Mouse (Mus musculus): ENCODE measurements around the gene Rhbdl2. TPM values are rescaled to one million over a fixed set of nuclear protein-coding genes. Genes with fewer than 3 reads are reported as not detected.

Gene Rhbdl2
- not detected for total RNA-seq (2021)
- long read RNA-seq, experiment 1: 0 reads
- long read RNA-seq, experiment 2: 0 reads

DNA sequence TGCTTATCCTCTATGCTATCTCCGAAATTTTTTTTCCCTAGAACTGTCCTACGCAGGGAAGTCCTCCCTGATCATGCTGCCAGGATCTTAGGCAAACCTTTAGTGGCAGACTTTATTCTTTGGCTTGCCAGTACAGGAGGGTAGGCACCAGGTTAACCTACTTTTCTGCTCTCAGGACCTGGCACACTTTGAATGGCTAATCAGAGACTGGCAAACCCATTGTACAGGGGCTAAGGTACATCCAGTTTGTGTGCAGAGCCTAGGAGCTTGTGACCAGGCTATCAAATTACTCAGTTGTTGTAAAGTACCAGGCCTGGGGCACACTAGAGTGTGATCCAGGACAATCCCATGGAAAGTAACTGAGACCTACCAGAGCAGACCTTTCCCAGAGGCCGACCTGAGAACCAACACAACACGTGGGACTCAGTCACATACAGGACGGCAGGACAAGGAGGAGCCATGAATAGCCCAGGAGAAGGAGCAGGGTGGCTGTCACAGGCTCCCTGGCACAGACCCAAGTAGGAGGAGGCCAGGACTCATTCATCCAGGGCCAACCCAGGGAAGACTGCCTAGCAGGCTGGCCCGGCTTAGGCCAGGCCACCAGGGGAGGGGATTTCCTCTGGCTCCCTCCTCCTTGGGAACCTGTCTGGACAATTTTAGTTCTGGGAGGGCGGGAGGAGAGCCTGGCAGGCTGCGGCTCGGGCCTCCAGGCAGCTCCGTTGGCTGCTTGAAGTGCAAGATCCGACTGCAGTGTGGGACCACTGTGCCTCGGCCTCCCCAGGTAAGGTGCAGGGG, at the start of gene Rhbdl2:
Gene Rhbdl2 (plus strand): TSS at position 684 of the 795 bp plus-strand sequence.
- Histone ChIP-seq H3K4me3 (peak within 1 kb of the TSS; percentile 47), H3K27ac (peak within 1 kb of the TSS; percentile 8; the same call in 1 of the 2 replicates)
- no peak for TF ChIP-seq CTCF (IDR thresholded peaks at IDR 0.05)
- peak; percentile 77 for DNase-seq
- intact Hi-C loops (cut with DNase I): no loop called here

DNA sequence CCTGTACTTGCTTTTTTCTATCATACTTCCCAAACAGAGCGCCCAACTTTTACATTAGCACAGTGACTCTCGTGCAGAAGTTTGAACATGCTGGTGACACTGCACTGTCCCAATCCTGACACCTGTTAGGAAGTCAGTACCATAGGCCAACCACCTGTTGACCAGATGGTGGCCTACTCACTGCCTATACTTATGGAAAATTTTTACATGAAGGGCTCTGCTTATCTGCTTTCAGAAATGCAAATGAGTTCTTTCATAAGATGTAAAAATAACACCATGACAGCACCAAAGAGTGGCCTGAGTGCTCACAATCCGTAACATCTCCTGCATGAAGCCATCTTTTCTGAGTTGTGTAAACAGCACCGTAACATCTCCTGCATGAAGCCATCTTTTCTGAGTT, 49.0 kb upstream of the Rhbdl2 start:
- TF ChIP-seq CTCF (IDR thresholded peaks at IDR 0.05): no peak
- no peak overlapping the region for H3K4me3 ChIP-seq
- no peak for DNase-seq
- H3K27ac ChIP-seq: no peak overlapping the region
- intact Hi-C loops (cut with DNase I): no loop called here

DNA sequence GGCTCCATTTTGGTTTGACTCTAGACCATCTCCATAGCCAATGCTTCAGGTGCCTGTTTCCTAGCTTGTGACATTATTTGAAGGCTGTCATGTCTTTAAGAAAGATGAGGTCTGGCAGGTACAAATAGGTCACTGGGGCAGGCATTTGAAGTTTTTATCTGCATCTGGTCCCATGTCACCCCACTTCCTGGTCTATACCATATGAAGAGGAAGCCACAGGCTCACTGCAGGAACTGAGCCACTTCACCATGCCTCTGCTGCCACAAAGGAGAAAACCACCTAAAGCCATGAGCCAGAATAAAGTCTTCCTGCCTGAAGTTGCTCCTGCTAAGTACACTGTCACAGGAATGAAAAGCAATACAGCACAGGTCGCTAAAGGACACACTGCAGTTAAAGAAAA, 44.8 kb upstream of the Rhbdl2 start:
- TF ChIP-seq CTCF (IDR thresholded peaks at IDR 0.05): no peak
- intact Hi-C loops (cut with DNase I): no loop called here
- no peak for DNase-seq
- H3K27ac ChIP-seq: no peak overlapping the region
- no peak overlapping the region for H3K4me3 ChIP-seq

DNA sequence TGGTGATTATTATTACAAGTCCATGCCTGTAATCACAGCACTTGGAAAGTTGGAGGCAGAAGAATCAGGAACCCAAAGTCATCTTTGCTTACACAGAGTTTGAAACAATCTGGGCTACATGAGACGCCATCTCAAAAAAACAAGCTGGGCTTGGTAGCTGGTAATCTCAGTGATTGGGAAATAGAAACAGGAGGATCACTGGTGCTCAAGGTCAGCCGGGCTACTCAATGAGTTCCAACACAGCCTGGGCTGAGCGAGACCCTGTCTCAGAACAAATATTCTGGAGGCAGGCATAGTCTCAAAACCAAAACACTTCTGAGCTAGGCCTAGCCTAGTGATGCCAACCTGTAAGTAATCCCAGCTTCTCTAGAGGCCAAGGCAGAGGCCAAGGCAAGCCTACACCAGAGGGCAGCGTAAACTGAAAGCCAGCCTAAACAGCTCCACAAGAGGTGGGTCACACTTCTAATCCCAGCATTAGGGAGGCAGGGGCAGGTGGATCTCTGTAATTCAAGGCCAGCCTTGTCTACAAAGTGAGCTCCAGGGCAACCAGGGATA, 42.4 kb upstream of the Rhbdl2 start:
- Histone ChIP-seq H3K4me3 (no peak overlapping the region), H3K27ac (peak overlapping the region; percentile 68)
- intact Hi-C loops (cut with DNase I): no loop called here
- peak; percentile 26 for DNase-seq
- TF ChIP-seq CTCF (IDR thresholded peaks at IDR 0.05): no peak

DNA sequence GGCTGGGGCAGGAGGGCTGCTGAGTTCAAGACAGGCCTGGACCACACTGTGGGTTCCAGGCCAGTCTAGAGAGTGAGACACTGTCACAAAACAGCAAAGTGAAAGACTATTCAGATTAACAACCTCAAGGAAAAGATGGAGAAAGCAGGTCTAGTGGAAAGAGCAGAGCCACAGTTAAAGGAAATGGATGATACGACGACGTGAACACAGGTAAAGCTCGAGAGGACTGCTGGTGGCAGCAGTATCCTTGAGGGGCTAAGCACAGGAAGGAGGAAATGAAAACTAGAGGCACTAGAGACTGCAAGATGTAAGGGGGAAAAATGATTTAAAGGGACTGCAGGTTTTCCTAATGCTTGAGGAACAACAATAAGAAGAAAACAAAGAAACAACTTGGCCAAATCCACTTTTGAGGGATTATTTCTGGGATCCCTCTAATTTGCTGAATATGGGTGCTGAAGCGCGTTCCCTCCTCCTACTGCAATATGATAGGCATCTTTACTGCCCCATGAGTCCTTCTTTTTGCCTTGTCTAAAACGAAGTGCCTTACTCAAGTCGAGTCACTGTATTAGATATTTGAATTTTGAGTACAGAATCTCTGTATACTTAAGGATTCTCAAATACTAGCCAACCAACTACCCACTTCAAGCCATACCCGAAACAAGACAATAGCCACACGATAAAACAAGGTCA, 38.8 kb upstream of the Rhbdl2 start:
- peak overlapping the region; percentile 95 for H3K27ac ChIP-seq
- intact Hi-C loops (cut with DNase I): no loop called here

DNA sequence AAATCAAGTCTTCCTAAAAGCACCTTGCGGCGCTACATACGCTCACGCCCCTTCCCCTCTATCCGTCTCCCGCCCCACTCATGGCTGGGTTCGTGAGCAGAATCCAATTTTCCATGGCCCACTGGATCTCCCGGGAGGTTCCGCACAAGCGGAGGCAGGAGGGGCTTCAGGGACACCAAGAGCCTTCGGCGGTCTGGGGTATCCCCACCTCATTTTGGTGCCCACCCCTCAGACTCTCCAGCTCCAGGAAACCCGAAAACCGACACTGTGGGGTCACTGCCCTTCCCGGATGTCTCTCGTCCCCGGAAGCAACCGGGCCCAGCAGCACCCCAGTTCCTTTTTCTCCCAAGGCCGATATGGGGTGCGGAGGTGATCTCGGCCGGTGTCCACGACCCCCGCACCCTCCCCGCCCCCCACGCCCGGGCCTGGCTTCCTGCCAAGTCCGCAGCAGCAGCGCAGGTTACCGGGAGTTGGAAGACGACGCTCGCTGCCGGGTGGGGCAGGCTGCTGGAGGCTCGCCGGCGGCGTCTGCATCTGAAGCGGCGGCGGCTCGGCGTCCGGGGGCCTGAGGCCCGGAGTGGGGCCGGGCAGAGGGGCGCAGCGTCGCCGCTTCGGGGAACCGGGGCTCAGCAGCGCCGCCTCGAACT, 38.1 kb upstream of the Rhbdl2 start:
- peak overlapping the region; percentile 94 for H3K4me3 ChIP-seq
- DNase-seq: no peak
- peak overlapping the region; percentile 95 for H3K27ac ChIP-seq
- TF ChIP-seq CTCF (IDR thresholded peaks at IDR 0.05): no peak
- intact Hi-C loops (cut with DNase I): loop anchor here (2.0 to 5.0 kb wide), 2 partner anchors 32 to 149 kb away; partner anchors contain the start of gene Ndufs5

More for the DNA sequence above, 38.8 kb upstream of the Rhbdl2 start:
- no peak for TF ChIP-seq CTCF (IDR thresholded peaks at IDR 0.05)
- H3K4me3 ChIP-seq: peak overlapping the region; percentile 94
- no peak for DNase-seq

DNA sequence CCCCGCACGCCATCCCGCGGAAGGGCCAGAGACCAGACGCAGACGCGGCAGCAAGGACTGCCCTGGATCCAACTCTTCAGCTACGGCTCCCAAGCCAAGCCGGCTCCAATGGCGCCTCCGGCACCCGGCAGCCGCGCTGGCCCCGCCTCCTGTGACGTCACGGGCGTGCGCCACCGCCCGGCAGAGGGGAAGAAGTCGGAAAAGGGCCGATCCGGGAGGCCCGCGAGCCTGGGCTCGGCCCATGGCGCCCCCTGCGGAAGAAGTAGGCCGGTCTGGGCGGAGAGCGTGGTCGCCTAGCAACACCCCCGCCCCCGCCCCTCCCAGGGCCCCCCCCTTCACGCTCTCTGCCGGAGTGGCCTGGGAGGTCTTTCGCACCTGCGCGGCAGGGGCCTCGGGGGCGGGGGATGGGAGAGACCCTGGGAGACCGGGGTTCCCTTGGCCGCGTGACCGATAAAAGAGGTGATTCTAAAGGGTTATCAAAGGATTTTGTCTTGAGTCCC, 37.5 kb upstream of the Rhbdl2 start, which contains the start of gene Akirin1:
Gene Akirin1 (minus strand): TSS at position 194 of the 500 bp plus-strand sequence.
- H3K27ac ChIP-seq: peak within 1 kb of the TSS; percentile 95
- intact Hi-C loops (cut with DNase I): loop anchor here (2.0 to 5.0 kb wide), 2 partner anchors 33 to 149 kb away; partner anchors contain the start of gene Ndufs5
- TF ChIP-seq CTCF (IDR thresholded peaks at IDR 0.05): peak; percentile 68
- peak; percentile 100 for DNase-seq
- H3K4me3 ChIP-seq: peak within 1 kb of the TSS; percentile 94

DNA sequence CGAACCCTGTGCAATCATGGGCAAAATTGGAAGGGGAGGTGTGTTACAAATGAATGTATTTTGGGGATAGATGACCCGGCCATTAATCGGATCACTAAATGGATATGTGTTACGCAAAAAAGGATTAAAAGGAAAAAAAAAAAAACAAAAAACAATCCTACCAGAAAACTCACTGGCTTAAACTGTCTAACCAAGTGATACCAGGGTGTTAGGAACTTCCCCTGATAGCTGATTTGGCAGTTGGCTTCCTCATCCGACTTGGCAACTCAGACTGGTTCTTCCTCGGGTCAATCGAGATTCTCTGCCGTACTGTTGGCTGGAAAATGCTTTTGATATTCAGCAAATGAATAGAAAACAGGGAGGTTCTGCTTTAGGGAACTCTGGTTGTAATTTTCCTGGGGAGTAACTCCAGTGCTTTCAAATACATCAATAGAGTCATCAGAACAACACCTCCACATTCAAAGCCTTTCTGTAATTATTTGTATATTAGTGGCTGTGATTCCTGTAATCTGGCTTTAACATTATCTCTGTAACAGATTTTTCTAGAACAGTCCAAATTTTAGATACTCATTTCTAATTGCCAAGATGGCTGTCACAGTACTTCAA, 36.9 kb upstream of the Rhbdl2 start:
- peak; percentile 32 for DNase-seq
- TF ChIP-seq CTCF (IDR thresholded peaks at IDR 0.05): no peak
- intact Hi-C loops (cut with DNase I): loop anchor here (2.0 to 5.0 kb wide), 2 partner anchors 34 to 148 kb away; partner anchors contain the start of gene Ndufs5
- Histone ChIP-seq H3K4me3 (peak overlapping the region; percentile 94), H3K27ac (peak overlapping the region; percentile 95)

DNA sequence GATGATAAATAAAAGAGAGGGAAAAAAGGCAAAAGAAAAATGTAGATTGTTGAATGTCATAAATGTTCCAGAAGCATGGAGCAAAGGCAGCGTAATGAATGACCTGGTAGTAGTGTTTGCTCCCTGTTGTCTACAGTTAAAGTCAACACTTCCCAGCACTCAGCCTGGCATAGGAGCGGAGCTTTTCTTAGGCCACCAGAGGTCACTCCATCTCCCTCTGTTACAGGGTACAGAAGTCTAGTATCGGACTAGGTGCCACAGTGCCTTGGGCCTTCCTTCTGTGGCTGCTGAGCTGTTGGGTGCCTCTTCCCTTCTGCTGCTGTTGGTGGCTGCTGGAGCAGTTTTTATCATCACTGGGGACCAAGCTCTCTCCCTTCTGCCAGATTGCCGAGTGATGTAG, 29.4 kb upstream of the Rhbdl2 start:
- intact Hi-C loops (cut with DNase I): loop anchor here (2.0 kb wide), 1 partner anchor 140 kb away; no protein-coding TSS in a partner anchor
- no peak overlapping the region for H3K27ac ChIP-seq
- H3K4me3 ChIP-seq: no peak overlapping the region
- no peak for DNase-seq
- TF ChIP-seq CTCF (IDR thresholded peaks at IDR 0.05): peak; percentile 49

DNA sequence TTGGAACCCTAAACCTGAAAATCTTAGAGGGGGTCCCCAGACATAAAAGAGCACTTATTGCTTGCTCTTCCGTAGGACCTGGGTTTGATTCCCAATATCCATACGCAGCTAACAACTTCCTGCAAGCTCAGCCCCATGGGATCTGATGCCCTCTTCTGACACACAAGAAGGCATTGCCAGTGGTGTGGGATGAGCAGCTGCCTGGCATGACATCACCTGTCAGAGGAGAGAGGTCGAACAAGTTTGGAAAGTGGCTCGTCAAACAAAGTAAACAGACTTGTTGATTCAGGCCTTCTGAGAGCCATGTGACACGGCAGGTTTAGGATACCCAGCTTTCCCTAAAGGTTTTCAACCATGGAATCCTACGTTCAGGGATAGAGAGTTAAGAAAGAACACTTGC, 22.6 kb upstream of the Rhbdl2 start:
- DNase-seq: no peak
- intact Hi-C loops (cut with DNase I): no loop called here
- Histone ChIP-seq H3K4me3 (no peak overlapping the region), H3K27ac (no peak overlapping the region)
- TF ChIP-seq CTCF (IDR thresholded peaks at IDR 0.05): no peak

DNA sequence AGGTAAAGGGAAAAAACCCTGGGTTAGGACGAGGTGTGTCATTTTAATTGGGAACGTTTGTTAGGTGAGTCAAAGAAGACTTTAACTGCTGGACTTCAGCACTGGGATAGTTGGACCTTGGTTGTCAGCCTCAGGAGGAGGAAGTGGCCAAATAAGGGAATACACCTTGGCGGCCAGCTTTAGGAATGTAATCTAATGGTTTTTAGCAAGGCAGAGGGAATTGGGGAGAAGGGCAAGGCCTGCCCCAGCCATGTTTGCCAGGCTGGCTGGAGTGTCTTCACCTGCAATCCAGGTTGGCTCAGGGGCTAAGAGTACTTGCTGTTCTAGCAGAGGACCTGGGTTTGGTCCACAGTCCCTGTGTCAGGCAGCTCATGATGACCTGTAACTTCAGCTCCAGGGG, 19.9 kb upstream of the Rhbdl2 start:
- no peak for TF ChIP-seq CTCF (IDR thresholded peaks at IDR 0.05)
- H3K27ac ChIP-seq: no peak overlapping the region
- no peak for DNase-seq
- H3K4me3 ChIP-seq: no peak overlapping the region
- intact Hi-C loops (cut with DNase I): no loop called here

DNA sequence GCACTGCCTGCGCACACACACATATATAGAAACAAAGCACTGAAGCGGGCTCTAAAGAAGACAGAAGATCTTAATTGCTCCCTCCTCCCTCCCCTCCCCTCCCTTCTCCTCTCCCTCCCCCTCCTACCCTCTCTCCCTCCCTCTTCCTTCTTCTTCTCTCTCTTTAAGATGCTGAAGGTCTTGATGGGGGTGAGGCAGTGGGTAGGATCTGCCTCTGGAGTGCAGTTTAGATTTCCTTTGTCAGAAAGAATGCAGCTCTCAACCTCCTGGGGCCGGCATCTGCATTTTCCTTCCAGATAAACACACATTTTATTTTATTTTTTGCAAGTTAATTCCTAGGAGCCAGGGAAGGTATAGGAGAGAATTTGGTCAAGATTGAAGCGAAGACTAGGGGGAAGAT, 19.4 kb upstream of the Rhbdl2 start:
- H3K4me3 ChIP-seq: no peak overlapping the region
- no peak for DNase-seq
- intact Hi-C loops (cut with DNase I): no loop called here
- TF ChIP-seq CTCF (IDR thresholded peaks at IDR 0.05): no peak
- no peak overlapping the region for H3K27ac ChIP-seq

Data from gastrocnemius, adult 2 months (tissue).